Mouse (Mus musculus) forebrain, embryonic 14.5 days (tissue): ENCODE measurements at regions not wholly inside any gene's neighbourhood (a gene's known extent, or its start where the extent isn't known, plus 50 kb on each side); places are given as distances from the start of the nearest gene placed in this dataset.

Source experiments
- ATAC-seq: fragments of 200-750 bp; cut with Nextera tagmentation; 2 replicates; pipeline ENCODE4 v1.8.0; 2017; ENCODE audit warnings: mild to moderate bottlenecking, moderate library complexity
- DNase-seq: peaks from one replicate; pipeline ENCODE4 v3.0.0-alpha.2; 2015; ENCODE audit warnings: low spot score
- H3K27ac ChIP-seq: fragments of 300-500 bp; sonication (generic); 2 replicates; pipeline ENCODE4 v1.5.1; 2014; ENCODE audit warnings: low read depth, mild to moderate bottlenecking, control low read depth, low read length, moderate library complexity
- H3K27me3 ChIP-seq: fragments of 300-500 bp; sonication (generic); replicated peaks from 2 replicates; pipeline ENCODE4 v1.6.1; 2014; ENCODE audit warnings: low read length, control low read depth, mixed read lengths; ENCODE audit not compliant: control insufficient read depth, insufficient read depth
- H3K36me3 ChIP-seq: fragments of 300-500 bp; sonication (generic); 2 replicates; pipeline ENCODE4 v1.6.1; 2014; ENCODE audit warnings: low read length, control low read depth; ENCODE audit not compliant: control insufficient read depth, insufficient read depth
- H3K4me1 ChIP-seq: fragments of 300-500 bp; sonication (generic); 2 replicates; pipeline ENCODE4 v1.6.1; 2014; ENCODE audit warnings: antibody characterized with exemption, low read length, control low read depth; ENCODE audit not compliant: control insufficient read depth, insufficient read depth
- H3K4me2 ChIP-seq: fragments of 300-500 bp; sonication (generic); 2 replicates; pipeline ENCODE4 v1.6.1; 2014; ENCODE audit warnings: mild to moderate bottlenecking, control low read depth, low read length
- H3K4me3 ChIP-seq: fragments of 300-500 bp; sonication (generic); 2 replicates; pipeline ENCODE4 v1.5.1; 2014; ENCODE audit warnings: low read depth, low read length, control low read depth
- H3K9ac ChIP-seq: fragments of 300-500 bp; sonication (generic); 2 replicates; pipeline ENCODE4 v1.6.1; 2014; ENCODE audit warnings: mild to moderate bottlenecking, low read length, control low read depth, moderate library complexity
- H3K9me3 ChIP-seq: fragments of 300-500 bp; sonication (generic); replicated peaks from 2 replicates; pipeline ENCODE4 v1.6.1; 2016; ENCODE audit warnings: low read length, control low read depth, mixed read lengths; ENCODE audit not compliant: control insufficient read depth
- WGBS: fragments of 180-500 bp; shearing (Covaris S2); extraction: QIAGEN DNeasy Blood & Tissue Kit; methylation state at CpG from one replicate; pipeline ENCODE4 v1.1.7; 2014; 5-methylcytosine and 5-hydroxymethylcytosine counted together

- no peak overlapping the region for H3K27ac ChIP-seq
- no peak overlapping the region for H3K9ac ChIP-seq
- H3K27me3 ChIP-seq: no peaks in the 10 kb centered on the region
- H3K36me3 ChIP-seq: no peaks in the 10 kb centered on the region
- no peak overlapping the region for H3K4me2 ChIP-seq
- H3K4me3 ChIP-seq: no peak overlapping the region
- WGBS: 87% methylated on average over 8 of the region's 8 CpGs
- H3K4me1 ChIP-seq: no peaks in the 10 kb centered on the region
- ATAC-seq: no peak
- H3K9me3 ChIP-seq: no peaks in the 10 kb centered on the region
- DNase-seq: no peak
Observed at GRCm38 (mm10) chr14:76702709-76703372, 146.2 kb upstream of the Serp2 start.

- 84% methylated on average over 14 of the region's 14 CpGs for WGBS
- H3K9ac ChIP-seq: no peak overlapping the region
- no peak overlapping the region for H3K4me2 ChIP-seq
- no peaks in the 10 kb centered on the region for H3K36me3 ChIP-seq
- no peaks in the 10 kb centered on the region for H3K9me3 ChIP-seq
- ATAC-seq (no peak), DNase-seq (no peak)
- H3K27me3 ChIP-seq: no peaks in the 10 kb centered on the region
- H3K4me1 ChIP-seq: no peaks in the 10 kb centered on the region
- H3K4me3 ChIP-seq: no peak overlapping the region
- H3K27ac ChIP-seq: no peak overlapping the region
Observed at GRCm38 (mm10) chr14:76701911-76702708, 145.4 kb upstream of the Serp2 start.

GRCm38 (mm10) chr14:76701304-76701703 lies 144.6 kb upstream of the Serp2 start:
- H3K27me3 ChIP-seq: no peaks in the 10 kb centered on the region
- H3K4me3 ChIP-seq: no peak overlapping the region
- no peaks in the 10 kb centered on the region for H3K36me3 ChIP-seq
- ATAC-seq: no peak
- no peaks in the 10 kb centered on the region for H3K4me1 ChIP-seq
- no peak overlapping the region for H3K4me2 ChIP-seq
- WGBS: 95% methylated on average over 1 of the region's 1 CpGs
- no peak for DNase-seq
- no peak overlapping the region for H3K27ac ChIP-seq
- no peaks in the 10 kb centered on the region for H3K9me3 ChIP-seq
- no peak overlapping the region for H3K9ac ChIP-seq

GRCm38 (mm10) chr14:76700796-76701195 lies 144.1 kb upstream of the Serp2 start:
- Histone ChIP-seq H3K4me2 (no peak overlapping the region), H3K27me3 (no peaks in the 10 kb centered on the region), H3K4me3 (no peak overlapping the region), H3K9me3 (no peaks in the 10 kb centered on the region), H3K4me1 (no peaks in the 10 kb centered on the region), H3K9ac (no peak overlapping the region), H3K36me3 (no peaks in the 10 kb centered on the region), H3K27ac (no peak overlapping the region)
- DNase-seq (no peak), ATAC-seq (no peak)
- 89% methylated on average over 3 of the region's 3 CpGs for WGBS

GRCm38 (mm10) chr14:76700190-76700589 lies 143.5 kb upstream of the Serp2 start:
- H3K9ac ChIP-seq: no peak overlapping the region
- WGBS: 85% methylated on average over 4 of the region's 4 CpGs
- no peak overlapping the region for H3K27ac ChIP-seq
- H3K27me3 ChIP-seq: no peaks in the 10 kb centered on the region
- DNase-seq (no peak), ATAC-seq (no peak)
- H3K4me2 ChIP-seq: no peak overlapping the region
- no peaks in the 10 kb centered on the region for H3K9me3 ChIP-seq
- no peaks in the 10 kb centered on the region for H3K36me3 ChIP-seq
- no peak overlapping the region for H3K4me3 ChIP-seq
- H3K4me1 ChIP-seq: no peaks in the 10 kb centered on the region

GRCm38 (mm10) chr14:76698718-76699402 lies 142.2 kb upstream of the Serp2 start:
- 36% methylated on average over 4 of the region's 4 CpGs for WGBS
- no peaks in the 10 kb centered on the region for H3K4me1 ChIP-seq
- ATAC-seq (no peak), DNase-seq (no peak)
- no peaks in the 10 kb centered on the region for H3K36me3 ChIP-seq
- no peaks in the 10 kb centered on the region for H3K27me3 ChIP-seq
- H3K4me3 ChIP-seq: no peak overlapping the region
- H3K9ac ChIP-seq: no peak overlapping the region
- no peak overlapping the region for H3K4me2 ChIP-seq
- no peak overlapping the region for H3K27ac ChIP-seq
- no peaks in the 10 kb centered on the region for H3K9me3 ChIP-seq

GRCm38 (mm10) chr14:76696729-76697128 lies 140.0 kb upstream of the Serp2 start:
- DNase-seq (no peak), ATAC-seq (no peak)
- 64% methylated on average over 4 of the region's 4 CpGs for WGBS
- Histone ChIP-seq H3K27ac (no peak overlapping the region), H3K36me3 (no peaks in the 10 kb centered on the region), H3K27me3 (no peaks in the 10 kb centered on the region), H3K9ac (no peak overlapping the region), H3K4me3 (no peak overlapping the region), H3K4me1 (no peaks in the 10 kb centered on the region), H3K9me3 (no peaks in the 10 kb centered on the region), H3K4me2 (no peak overlapping the region)

- H3K9me3 ChIP-seq: no peaks in the 10 kb centered on the region
- no peak overlapping the region for H3K27ac ChIP-seq
- no peaks in the 10 kb centered on the region for H3K4me1 ChIP-seq
- DNase-seq (no peak), ATAC-seq (no peak)
- no peaks in the 10 kb centered on the region for H3K36me3 ChIP-seq
- 85% methylated on average over 16 of the region's 18 CpGs for WGBS
- no peak overlapping the region for H3K4me3 ChIP-seq
- H3K4me2 ChIP-seq: no peak overlapping the region
- H3K27me3 ChIP-seq: no peaks in the 10 kb centered on the region
- H3K9ac ChIP-seq: no peak overlapping the region
Observed at GRCm38 (mm10) chr14:76695691-76696355, 139.1 kb upstream of the Serp2 start.
